Mouse (Mus musculus) bone marrow, adult 2 months (tissue): ENCODE measurements at regions not wholly inside any gene's neighbourhood (a gene's known extent, or its start where the extent isn't known, plus 50 kb on each side); places are given as distances from the start of the nearest gene placed in this dataset.

ENCODE experiments used
- H3K27ac ChIP-seq: fragments of 200-500 bp; 2 replicates; pipeline ENCODE4 v1.5.1; 2012; ENCODE audit warnings: low read depth, mild to moderate bottlenecking, control low read depth, inconsistent platforms, low read length; ENCODE audit not compliant: control insufficient read depth, poor library complexity, insufficient read depth
- H3K4me1 ChIP-seq: fragments of 200-500 bp; 2 replicates; pipeline ENCODE4 v1.6.1; 2011; ENCODE audit warnings: low read length; ENCODE audit not compliant: control insufficient read depth, insufficient read depth
- H3K4me3 ChIP-seq: fragments of 200-500 bp; replicated peaks from 2 replicates; pipeline ENCODE3; 2011; ENCODE audit warnings: mild to moderate bottlenecking, low read depth, low read length, control low read depth; ENCODE audit not compliant: control insufficient read depth
- CTCF ChIP-seq: fragments of 200-500 bp; IDR thresholded peaks from 2 replicates; pipeline ENCODE4 v1.5.1; 2011; ENCODE audit warnings: low read length, control low read depth; ENCODE audit not compliant: control insufficient read depth, insufficient read depth
- POLR2A ChIP-seq: fragments of 200-500 bp; IDR thresholded peaks from 2 replicates; pipeline ENCODE4 v1.6.1; 2011; ENCODE audit warnings: low read depth, mild to moderate bottlenecking, control low read depth, low read length, borderline replicate concordance; ENCODE audit not compliant: control insufficient read depth
- WGBS: fragments of 180-500 bp; shearing (Covaris S2); methylation state at CpG from one replicate; pipeline ENCODE4 v1.1.7; 2018; 5-methylcytosine and 5-hydroxymethylcytosine counted together

DNA sequence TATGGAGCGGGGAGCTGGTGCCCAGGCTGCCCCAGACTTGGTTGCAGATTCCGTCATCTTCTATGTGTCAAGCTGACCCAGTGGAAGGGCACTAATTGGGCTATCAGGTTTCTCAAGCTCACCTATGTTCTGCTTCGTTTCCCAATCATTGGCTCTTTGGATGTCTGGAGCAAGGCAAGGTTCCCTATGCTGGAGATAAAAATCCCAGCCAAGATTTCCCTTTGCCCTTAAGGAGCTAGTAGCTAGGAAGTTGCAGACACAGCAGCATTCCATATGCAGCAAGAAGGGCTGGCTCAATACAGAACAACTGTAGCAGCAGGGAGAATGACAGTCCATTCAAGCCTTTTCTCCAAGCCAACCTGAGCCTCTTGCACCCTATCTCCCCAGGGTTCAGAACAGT lies 159.2 kb upstream of the Zfp706 start:
- no peak for TF ChIP-seq POLR2A
- TF ChIP-seq CTCF, result no peak
- no peak overlapping the region for H3K27ac ChIP-seq
- 70% methylated on average over 3 of the region's 3 CpGs for WGBS
- no peaks in the 10 kb centered on the region; the same call in 1 of the 2 replicates for H3K4me1 ChIP-seq
- H3K4me3 ChIP-seq, result no peak overlapping the region

- no peak for TF ChIP-seq POLR2A
- no peak for TF ChIP-seq CTCF
- Histone ChIP-seq H3K4me3 (no peak overlapping the region), H3K4me1 (no peaks in the 10 kb centered on the region; the same call in 1 of the 2 replicates), H3K27ac (no peak overlapping the region)
- 16% methylated on average over 12 of the region's 12 CpGs for WGBS
Measured at GRCm38 (mm10) chr15:37165887-37166507, 158.4 kb upstream of the Zfp706 start.

DNA sequence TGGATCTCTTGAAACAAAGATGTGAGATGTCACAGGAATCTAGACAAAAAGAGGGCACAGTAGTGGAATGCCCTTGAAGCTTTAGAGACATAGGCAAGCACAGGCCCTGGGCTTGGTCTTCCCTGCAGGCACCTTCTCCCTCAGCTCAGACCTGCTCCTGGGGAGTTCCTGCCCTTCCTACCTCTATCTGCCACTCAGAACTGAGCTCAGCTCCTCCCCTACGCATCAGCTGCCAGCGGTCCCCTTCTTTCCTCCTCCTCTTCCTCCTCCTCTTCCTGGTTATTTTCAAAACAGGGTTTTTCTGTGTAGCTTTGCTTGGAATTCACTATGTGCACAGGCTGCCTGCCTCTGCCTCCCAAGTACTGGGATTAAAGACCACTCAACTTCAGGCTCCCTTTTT lies 157.6 kb upstream of the Zfp706 start:
- WGBS, result 69% methylated on average over 2 of the region's 2 CpGs
- Histone ChIP-seq H3K4me3 (no peak overlapping the region), H3K27ac (no peak overlapping the region), H3K4me1 (no peaks in the 10 kb centered on the region; the same call in 1 of the 2 replicates)
- TF ChIP-seq CTCF (no peak), POLR2A (no peak)

- Histone ChIP-seq H3K4me3 (no peak overlapping the region), H3K4me1 (no peaks in the 10 kb centered on the region; the same call in 1 of the 2 replicates), H3K27ac (no peak overlapping the region)
- WGBS, result 61% methylated on average over 15 of the region's 15 CpGs
- TF ChIP-seq POLR2A (no peak), CTCF (no peak)
Measured at GRCm38 (mm10) chr15:37164191-37165135, 156.9 kb upstream of the Zfp706 start.

- WGBS, result 77% methylated on average over 4 of the region's 4 CpGs
- Histone ChIP-seq H3K4me1 (no peaks in the 10 kb centered on the region), H3K27ac (no peak overlapping the region), H3K4me3 (no peak overlapping the region)
- TF ChIP-seq POLR2A (no peak), CTCF (no peak)
Measured at GRCm38 (mm10) chr15:37159956-37160355, 152.4 kb upstream of the Zfp706 start.

- Histone ChIP-seq H3K4me3 (no peak overlapping the region), H3K27ac (no peak overlapping the region), H3K4me1 (no peaks in the 10 kb centered on the region)
- 36% methylated on average over 4 of the region's 4 CpGs for WGBS
- no peak for TF ChIP-seq POLR2A
- TF ChIP-seq CTCF, result no peak
Measured at GRCm38 (mm10) chr15:37159349-37159748, 151.8 kb upstream of the Zfp706 start.

DNA sequence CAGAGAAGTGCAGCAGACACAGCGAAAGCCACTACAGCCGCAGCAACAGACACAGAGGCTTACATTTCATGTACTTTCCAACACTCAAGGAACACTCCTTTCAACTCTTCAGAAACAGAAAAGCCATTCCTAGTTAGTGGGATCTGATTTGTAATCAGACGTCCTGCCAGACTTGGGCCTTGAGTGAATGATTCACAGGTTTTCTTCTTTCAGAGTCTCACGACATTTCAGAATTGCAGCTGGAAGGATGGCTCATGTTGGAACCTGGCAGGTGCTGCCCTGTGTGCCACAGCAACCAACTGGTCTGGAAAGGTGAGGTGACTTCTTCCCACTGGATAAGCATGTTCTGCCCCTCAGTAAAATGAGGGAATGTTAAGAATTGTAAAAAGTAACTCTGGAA lies 149.8 kb upstream of the Zfp706 start:
- 80% methylated on average over 4 of the region's 4 CpGs for WGBS
- Histone ChIP-seq H3K4me3 (no peak overlapping the region), H3K4me1 (no peaks in the 10 kb centered on the region), H3K27ac (no peak overlapping the region)
- TF ChIP-seq CTCF, result no peak
- TF ChIP-seq POLR2A, result no peak

DNA sequence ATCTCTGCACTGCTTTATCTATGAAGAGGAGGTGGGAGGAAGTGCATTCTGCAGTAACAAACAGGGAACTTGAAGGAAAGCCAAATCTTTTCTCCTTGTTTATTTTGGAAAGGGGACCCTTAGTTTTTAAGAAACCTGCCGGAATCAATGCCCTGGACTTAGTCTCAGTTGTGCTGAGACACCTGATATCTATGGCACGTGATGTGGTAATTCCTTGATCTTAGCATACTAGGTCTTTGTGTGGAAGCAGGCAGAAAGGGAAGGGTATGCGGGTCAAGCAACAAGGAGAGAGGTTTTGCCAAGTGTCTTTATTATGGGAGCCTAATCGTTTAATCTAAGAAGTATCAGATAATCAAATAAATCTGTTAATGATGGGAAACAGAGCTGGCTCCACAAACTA lies 147.4 kb upstream of the Zfp706 start:
- WGBS, result 81% methylated on average over 4 of the region's 4 CpGs
- Histone ChIP-seq H3K27ac (no peak overlapping the region), H3K4me3 (no peak overlapping the region), H3K4me1 (no peaks in the 10 kb centered on the region)
- TF ChIP-seq POLR2A (no peak), CTCF (no peak)
